Mouse (Mus musculus): ENCODE data around the gene Plcb1.
"Not testable (repeated sequence)": the region's sequence is repeated elsewhere in the genome, so short reads cannot be mapped to it uniquely, and the experiment has no call there.

The Plcb1 gene

GRCm38 (mm10) chr2:134976796-134977330 is 191.0 kb downstream of the Plcb1 start:
- DNase-seq, result peak; percentile 17

- no peak for DNase-seq
Measured at GRCm38 (mm10) chr2:134977641-134978040, 191.8 kb downstream of the Plcb1 start.

- DNase-seq, result no peak
Measured at GRCm38 (mm10) chr2:134981394-134981793, 195.5 kb downstream of the Plcb1 start.

- DNase-seq, result no peak
Measured at GRCm38 (mm10) chr2:134984884-134985283, 199.0 kb downstream of the Plcb1 start.

GRCm38 (mm10) chr2:134987978-134988377 is 202.1 kb downstream of the Plcb1 start:
- DNase-seq, result no peak

- DNase-seq, result no peak
Measured at GRCm38 (mm10) chr2:134989650-134990292, 203.9 kb downstream of the Plcb1 start.

- no peak for DNase-seq
Measured at GRCm38 (mm10) chr2:135007134-135007533, 221.3 kb downstream of the Plcb1 start.

GRCm38 (mm10) chr2:135007885-135008284 is 222.0 kb downstream of the Plcb1 start:
- DNase-seq, result not testable (repeated sequence)

- DNase-seq, result no peak
Measured at GRCm38 (mm10) chr2:135010371-135010770, 224.5 kb downstream of the Plcb1 start.

- DNase-seq, result no peak
Measured at GRCm38 (mm10) chr2:135015501-135015900, 229.6 kb downstream of the Plcb1 start.

- no peak for DNase-seq
Measured at GRCm38 (mm10) chr2:135018275-135018674, 232.4 kb downstream of the Plcb1 start.

GRCm38 (mm10) chr2:135018708-135019107 is 232.8 kb downstream of the Plcb1 start:
- DNase-seq, result no peak

GRCm38 (mm10) chr2:135019588-135019987 is 233.7 kb downstream of the Plcb1 start:
- DNase-seq, result no peak

GRCm38 (mm10) chr2:135029288-135029687 is 243.4 kb downstream of the Plcb1 start:
- DNase-seq, result no peak

- DNase-seq, result no peak
Measured at GRCm38 (mm10) chr2:135029700-135030099, 243.8 kb downstream of the Plcb1 start.

GRCm38 (mm10) chr2:135035640-135036260 is 249.9 kb downstream of the Plcb1 start:
- DNase-seq, result no peak

- no peak for DNase-seq
Measured at GRCm38 (mm10) chr2:135048791-135049190, 262.9 kb downstream of the Plcb1 start.

- DNase-seq, result no peak
Measured at GRCm38 (mm10) chr2:135049283-135049682, 263.4 kb downstream of the Plcb1 start.

- DNase-seq, result no peak
Measured at GRCm38 (mm10) chr2:135051540-135052288, 265.8 kb downstream of the Plcb1 start.

GRCm38 (mm10) chr2:135053391-135053790 is 267.5 kb downstream of the Plcb1 start:
- DNase-seq, result no peak

GRCm38 (mm10) chr2:135067419-135067818 is 281.6 kb downstream of the Plcb1 start:
- no peak for DNase-seq

GRCm38 (mm10) chr2:135071349-135071748 is 285.5 kb downstream of the Plcb1 start:
- no peak for DNase-seq

- DNase-seq, result no peak
Measured at GRCm38 (mm10) chr2:135072503-135072902, 286.6 kb downstream of the Plcb1 start.

GRCm38 (mm10) chr2:135073014-135073413 is 287.1 kb downstream of the Plcb1 start:
- DNase-seq, result no peak

Measured in liver (tissue).